Mouse (Mus musculus) liver, embryonic 11.5 days (tissue): ENCODE results near the gene Lcp1. TPM values are rescaled to one million over a fixed set of nuclear protein-coding genes. Genes with fewer than 3 reads are reported as not detected.

ENCODE experiments used
- ATAC-seq: fragments of 200-750 bp; cut with Nextera tagmentation; replicated peaks from 2 replicates; pipeline ENCODE4 v1.8.0; 2017; ENCODE audit warnings: moderate number of reproducible peaks, mild to moderate bottlenecking, moderate TSS enrichment, moderate library complexity; ENCODE audit not compliant: low FRiP score
- DNase-seq: peaks from one replicate; pipeline ENCODE4 v3.0.0-alpha.2; 2017; ENCODE audit warnings: low spot score
- H3K27ac ChIP-seq: fragments of 300-500 bp; sonication (generic); 2 replicates; pipeline ENCODE4 v1.5.1; 2014; ENCODE audit warnings: mild to moderate bottlenecking, low read depth, low read length, control low read depth
- H3K27me3 ChIP-seq: fragments of 300-500 bp; sonication (generic); replicated peaks from 2 replicates; pipeline ENCODE4 v1.6.1; 2014; ENCODE audit warnings: low read length, mixed read lengths; ENCODE audit not compliant: control insufficient read depth, insufficient read depth
- H3K36me3 ChIP-seq: fragments of 300-500 bp; sonication (generic); 2 replicates; pipeline ENCODE4 v1.6.1; 2014; ENCODE audit warnings: mild to moderate bottlenecking, low read length, moderate library complexity, mixed read lengths; ENCODE audit not compliant: control insufficient read depth, insufficient read depth
- H3K4me1 ChIP-seq: fragments of 300-500 bp; sonication (generic); replicated peaks from 2 replicates; pipeline ENCODE4 v1.6.1; 2014; ENCODE audit warnings: low read length, mixed read lengths; ENCODE audit not compliant: control insufficient read depth, insufficient read depth
- H3K4me2 ChIP-seq: fragments of 300-500 bp; sonication (generic); 2 replicates; pipeline ENCODE4 v1.6.1; 2014; ENCODE audit warnings: mild to moderate bottlenecking, control low read depth, moderate library complexity
- H3K4me3 ChIP-seq: fragments of 300-500 bp; sonication (generic); 2 replicates; pipeline ENCODE4 v1.5.1; 2014; ENCODE audit warnings: low read depth, low read length, control low read depth
- H3K9ac ChIP-seq: fragments of 300-500 bp; sonication (generic); 2 replicates; pipeline ENCODE4 v1.6.1; 2014; ENCODE audit warnings: low read depth, low read length, control low read depth
- H3K9me3 ChIP-seq: fragments of 300-500 bp; sonication (generic); 2 replicates; pipeline ENCODE4 v1.6.1; 2016; ENCODE audit warnings: low read length, inconsistent platforms, mixed read lengths; ENCODE audit not compliant: control insufficient read depth
- WGBS: fragments of 180-500 bp; shearing (Covaris S2); extraction: QIAGEN DNeasy Blood & Tissue Kit; methylation state at CpG from one replicate; pipeline ENCODE4 v1.1.7; 2014; 5-methylcytosine and 5-hydroxymethylcytosine counted together
- microRNA-seq: library from miRNA; unstranded; fragments of <30 nt; microRNA quantifications from one replicate; pipeline ENCODE4, GENCODE M21; 2017; ENCODE audit warnings: borderline number of aligned reads
- polyA plus RNA-seq: library from polyadenylated mRNA; unstranded; fragments of >200 nt; fragmentation: Nextera tagmentation; extraction: Ambion mirVana; gene quantifications from 2 replicates; pipeline ENCODE4 v1.2.1, GENCODE M21; 2014

Lcp1 gene
- polyA plus RNA-seq, 1 experiment from 2014 or later = 44.3 TPM

GRCm38 (mm10) chr14:75246024-75247000 is 115.4 kb downstream of the Lcp1 start:
- H3K9me3 ChIP-seq = no peaks in the 10 kb centered on the region
- H3K4me3 ChIP-seq = no peak overlapping the region
- no peaks in the 10 kb centered on the region for H3K36me3 ChIP-seq
- ATAC-seq = no peak
- WGBS = 72% methylated on average over 11 of the region's 11 CpGs
- H3K4me1 ChIP-seq = no peaks in the 10 kb centered on the region
- no peaks in the 10 kb centered on the region for H3K27me3 ChIP-seq
- H3K9ac ChIP-seq = no peak overlapping the region
- H3K27ac ChIP-seq = no peak overlapping the region
- no peak for DNase-seq
- no peak overlapping the region for H3K4me2 ChIP-seq

GRCm38 (mm10) chr14:75250432-75250831 is 119.5 kb downstream of the Lcp1 start:
- ATAC-seq = no peak
- Histone ChIP-seq H3K27ac (no peak overlapping the region), H3K4me3 (no peak overlapping the region), H3K4me2 (no peak overlapping the region), H3K36me3 (no peaks in the 10 kb centered on the region), H3K9me3 (no peaks in the 10 kb centered on the region), H3K4me1 (no peaks in the 10 kb centered on the region), H3K27me3 (no peaks in the 10 kb centered on the region), H3K9ac (no peak overlapping the region)
- DNase-seq = no peak
- WGBS = 69% methylated on average over 3 of the region's 3 CpGs

GRCm38 (mm10) chr14:75256521-75256920 is 125.6 kb downstream of the Lcp1 start:
- Histone ChIP-seq H3K9ac (no peak overlapping the region), H3K36me3 (no peaks in the 10 kb centered on the region), H3K9me3 (no peaks in the 10 kb centered on the region), H3K27ac (no peak overlapping the region), H3K4me1 (no peaks in the 10 kb centered on the region), H3K4me3 (no peak overlapping the region), H3K27me3 (no peaks in the 10 kb centered on the region), H3K4me2 (no peak overlapping the region)
- ATAC-seq = no peak
- DNase-seq = no peak
- WGBS = 44% methylated on average over 5 of the region's 5 CpGs

- no peaks in the 10 kb centered on the region for H3K36me3 ChIP-seq
- ATAC-seq (no peak), DNase-seq (no peak)
- H3K4me2 ChIP-seq = no peak overlapping the region
- H3K27me3 ChIP-seq = no peaks in the 10 kb centered on the region; the same call in 1 of the 2 replicates
- 79% methylated on average over 5 of the region's 5 CpGs for WGBS
- no peak overlapping the region for H3K4me3 ChIP-seq
- H3K9me3 ChIP-seq = no peaks in the 10 kb centered on the region
- H3K27ac ChIP-seq = no peak overlapping the region
- H3K4me1 ChIP-seq = no peaks in the 10 kb centered on the region
- H3K9ac ChIP-seq = no peak overlapping the region
Measured at GRCm38 (mm10) chr14:75269531-75269930, 138.6 kb downstream of the Lcp1 start.

GRCm38 (mm10) chr14:75279716-75280115 is 148.8 kb downstream of the Lcp1 start:
- WGBS = 84% methylated on average over 6 of the region's 6 CpGs
- peaks cover 3% of the 10 kb centered on the region; the same call in 1 of the 2 replicates for H3K4me1 ChIP-seq
- no peaks in the 10 kb centered on the region for H3K9me3 ChIP-seq
- no peak overlapping the region for H3K27ac ChIP-seq
- no peak overlapping the region for H3K9ac ChIP-seq
- no peak overlapping the region for H3K4me3 ChIP-seq
- H3K36me3 ChIP-seq = no peaks in the 10 kb centered on the region
- DNase-seq = no peak
- no peak overlapping the region for H3K4me2 ChIP-seq
- no peak for ATAC-seq
- 0 out of 2 replicates have a peak, but pooled peaks cover 2% of the 10 kb centered on the region for H3K27me3 ChIP-seq

GRCm38 (mm10) chr14:75280406-75280805 is 149.5 kb downstream of the Lcp1 start:
- ATAC-seq (no peak), DNase-seq (no peak)
- H3K9me3 ChIP-seq = no peaks in the 10 kb centered on the region
- H3K4me1 ChIP-seq = peaks cover 4% of the 10 kb centered on the region
- no peak overlapping the region for H3K27ac ChIP-seq
- H3K4me3 ChIP-seq = no peak overlapping the region
- WGBS = 66% methylated on average over 5 of the region's 5 CpGs
- no peaks in the 10 kb centered on the region for H3K36me3 ChIP-seq
- no peak overlapping the region for H3K9ac ChIP-seq
- H3K27me3 ChIP-seq = 0 out of 2 replicates have a peak, but pooled peaks cover 2% of the 10 kb centered on the region
- H3K4me2 ChIP-seq = no peak overlapping the region

Small RNA genes lying within 50 kb of the gene (microRNA-seq; reads per million reads assigned to microRNA genes)
- gene Gm44482 = not detected

Other genes starting within 250 kb of the Lcp1 start
- 7.9 and 8.0 TPM in 2 replicates for gene Lrch1, start 183.2 kb upstream of the Lcp1 start, polyA plus RNA-seq
- gene Rubcnl, start 115.1 kb upstream of the Lcp1 start, polyA plus RNA-seq = 0.26 TPM in 1 of 2 replicates, not detected in the other
- gene Lrrc63, start 220 bp upstream of the Lcp1 start, polyA plus RNA-seq = 0.06 TPM in 1 of 2 replicates, not detected in the other
- 44.2 and 44.5 TPM in 2 replicates for gene Cpb2, start 111.2 kb downstream of the Lcp1 start, polyA plus RNA-seq
- 18.6 and 20.8 TPM in 2 replicates for gene Zc3h13, start 153.3 kb downstream of the Lcp1 start, polyA plus RNA-seq